Mouse (Mus musculus) heart, embryonic 14.5 days (tissue): ENCODE measurements at regions not wholly inside any gene's neighbourhood (a gene's known extent, or its start where the extent isn't known, plus 50 kb on each side); places are given as distances from the start of the nearest gene placed in this dataset.

Experiments
- ATAC-seq: fragments of 200-750 bp; cut with Nextera tagmentation; 2 replicates; pipeline ENCODE4 v1.8.0; 2017; ENCODE audit warnings: low read depth, moderate TSS enrichment; ENCODE audit not compliant: insufficient number of reproducible peaks, insufficient read depth, low FRiP score
- H3K27ac ChIP-seq, 2 experiments: fragments of 200-500 bp in 1 of 2; fragments of 300-500 bp in 1 of 2; sonication (generic) in 1 of 2; replicated peaks in 1 of 2; 2 replicates each; pipeline ENCODE4 v1.5.1; 2012 to 2014; ENCODE audit warnings: low read depth in 2 of 2, low read length in 2 of 2, control low read depth in 1 of 2, mild to moderate bottlenecking in 1 of 2, mixed read lengths in 1 of 2; ENCODE audit not compliant: control insufficient read depth in 1 of 2, insufficient read depth in 1 of 2
- H3K27me3 ChIP-seq: fragments of 300-500 bp; sonication (generic); 2 replicates; pipeline ENCODE4 v1.6.1; 2014; ENCODE audit warnings: mild to moderate bottlenecking, low read length, control low read depth; ENCODE audit not compliant: control insufficient read depth, insufficient read depth
- H3K36me3 ChIP-seq: fragments of 300-500 bp; sonication (generic); 2 replicates; pipeline ENCODE4 v1.6.1; 2014; ENCODE audit warnings: mild to moderate bottlenecking, control low read depth, low read length, mixed read lengths; ENCODE audit not compliant: control insufficient read depth, insufficient read depth
- H3K4me1 ChIP-seq, 2 experiments: fragments of 200-500 bp in 1 of 2; fragments of 300-500 bp in 1 of 2; sonication (generic) in 1 of 2; 2 replicates each; pipeline ENCODE4 v1.6.1; 2012 to 2014; ENCODE audit warnings: low read length in 2 of 2, control low read depth in 1 of 2, mixed read lengths in 1 of 2; ENCODE audit not compliant: control insufficient read depth in 2 of 2, insufficient read depth in 2 of 2
- H3K4me2 ChIP-seq: fragments of 300-500 bp; sonication (generic); 2 replicates; pipeline ENCODE4 v1.6.1; 2014; ENCODE audit warnings: mild to moderate bottlenecking, low read length
- H3K4me3 ChIP-seq, 2 experiments: fragments of 200-500 bp in 1 of 2; fragments of 300-500 bp in 1 of 2; sonication (generic) in 1 of 2; 2 replicates each; pipeline ENCODE4 v1.5.1; 2012 to 2014; ENCODE audit warnings: low read length in 2 of 2, mild to moderate bottlenecking in 2 of 2, control low read depth in 1 of 2, low read depth in 1 of 2, moderate library complexity in 1 of 2; ENCODE audit not compliant: control insufficient read depth in 1 of 2, insufficient read depth in 1 of 2
- H3K9ac ChIP-seq: fragments of 300-500 bp; sonication (generic); 2 replicates; pipeline ENCODE4 v1.6.1; 2014; ENCODE audit warnings: mild to moderate bottlenecking, low read length
- H3K9me3 ChIP-seq: fragments of 300-500 bp; sonication (generic); 2 replicates; pipeline ENCODE4 v1.6.1; 2016; ENCODE audit warnings: low read length, control low read depth; ENCODE audit not compliant: control insufficient read depth
- WGBS: fragments of 180-500 bp; shearing (Covaris S2); extraction: QIAGEN DNeasy Blood & Tissue Kit; methylation state at CpG from one replicate; pipeline ENCODE4 v1.1.7; 2014; 5-methylcytosine and 5-hydroxymethylcytosine counted together

- no peak overlapping the region for H3K27ac ChIP-seq
- H3K4me2 ChIP-seq: no peak overlapping the region
- H3K9me3 ChIP-seq: no peaks in the 10 kb centered on the region
- H3K9ac ChIP-seq: no peak overlapping the region
- no peaks in the 10 kb centered on the region for H3K27me3 ChIP-seq
- H3K4me1 ChIP-seq: peaks cover 2 to 5% of the 10 kb centered on the region in 2 experiments; a peak in 1 of 4 replicates
- H3K36me3 ChIP-seq: no peaks in the 10 kb centered on the region
- H3K4me3 ChIP-seq: no peak overlapping the region
- ATAC-seq: no peak
- WGBS: 55% methylated on average over 4 of the region's 4 CpGs
Measured at GRCm38 (mm10) chr12:25209333-25209728, 112.4 kb upstream of the Id2 start.

GRCm38 (mm10) chr12:25208670-25209332 is 111.9 kb upstream of the Id2 start:
- no peak for ATAC-seq
- Histone ChIP-seq H3K4me1 (peaks cover 2 to 5% of the 10 kb centered on the region in 2 experiments; a peak in 1 of 4 replicates), H3K27ac (no peak overlapping the region), H3K36me3 (no peaks in the 10 kb centered on the region), H3K4me3 (no peak overlapping the region), H3K9ac (no peak overlapping the region), H3K9me3 (no peaks in the 10 kb centered on the region), H3K27me3 (no peaks in the 10 kb centered on the region), H3K4me2 (no peak overlapping the region)
- 51% methylated on average over 11 of the region's 11 CpGs for WGBS

DNA sequence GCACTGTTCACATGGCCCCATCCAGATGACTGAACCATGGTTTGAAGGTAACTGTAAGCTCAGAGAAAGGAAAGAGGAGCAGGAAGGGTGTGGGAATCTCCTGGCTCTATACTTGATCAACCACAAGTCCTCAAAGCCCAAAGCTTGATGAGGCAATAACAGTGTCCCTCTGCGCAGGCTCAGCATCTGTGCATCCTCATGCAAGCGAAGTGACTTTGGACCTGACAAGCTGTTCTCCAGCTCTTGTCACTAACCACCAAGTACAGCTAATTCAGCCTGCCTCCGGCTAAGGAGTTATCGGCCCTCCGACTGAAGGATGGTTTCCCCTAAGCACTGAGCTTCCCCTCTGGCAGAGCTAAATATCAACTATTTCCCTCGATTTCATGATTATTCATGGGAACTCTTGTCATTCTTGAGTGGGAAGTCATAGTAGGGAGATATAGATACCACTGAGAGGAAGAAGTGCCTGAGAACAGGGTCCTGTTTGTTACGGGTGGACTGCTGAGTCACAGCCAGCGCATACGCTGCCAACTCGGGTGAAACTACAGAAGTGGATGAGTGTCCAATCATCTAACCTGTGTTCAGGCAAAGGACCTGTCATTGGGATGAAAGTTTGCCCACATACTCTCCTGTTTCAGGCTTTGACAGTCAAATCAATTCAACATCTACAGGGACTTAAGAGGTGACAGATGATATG is 106.6 kb upstream of the Id2 start:
- H3K27me3 ChIP-seq: no peaks in the 10 kb centered on the region
- H3K4me3 ChIP-seq: no peak overlapping the region
- H3K36me3 ChIP-seq: no peaks in the 10 kb centered on the region
- no peak for ATAC-seq
- H3K9ac ChIP-seq: no peak overlapping the region
- H3K27ac ChIP-seq: no peak overlapping the region
- no peak overlapping the region for H3K4me2 ChIP-seq
- H3K4me1 ChIP-seq: no peaks in the 10 kb centered on the region
- 74% methylated on average over 10 of the region's 10 CpGs for WGBS
- 0 out of 2 replicates have a peak, but pooled peaks cover 4% of the 10 kb centered on the region for H3K9me3 ChIP-seq

DNA sequence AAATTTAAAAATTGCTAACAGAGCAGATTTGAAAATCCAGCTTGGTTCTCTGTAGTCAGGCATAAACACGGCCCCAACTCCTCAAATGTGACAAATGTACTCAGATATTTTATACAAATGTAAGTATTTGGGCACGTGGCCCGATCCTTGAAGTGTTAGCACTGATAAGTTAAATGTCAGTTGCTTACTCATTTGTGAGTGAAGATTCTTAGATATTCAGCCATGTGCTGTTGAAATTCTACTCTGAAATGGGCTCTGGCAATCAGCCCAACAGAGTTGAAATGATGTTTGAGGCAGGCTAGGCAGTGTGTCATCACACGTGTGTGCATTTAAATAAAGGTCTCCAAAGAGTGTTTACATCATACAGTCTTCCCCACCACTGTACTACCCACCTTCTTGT is 103.2 kb upstream of the Id2 start:
- Histone ChIP-seq H3K27me3 (no peaks in the 10 kb centered on the region), H3K9me3 (0 out of 2 replicates have a peak, but pooled peaks cover 4% of the 10 kb centered on the region), H3K9ac (no peak overlapping the region), H3K4me2 (no peak overlapping the region), H3K4me1 (peaks cover 2 to 4% of the 10 kb centered on the region in 2 experiments; a peak in 2 of 4 replicates), H3K36me3 (no peaks in the 10 kb centered on the region), H3K4me3 (no peak overlapping the region), H3K27ac (no peak overlapping the region)
- no peak for ATAC-seq
- 68% methylated on average over 4 of the region's 4 CpGs for WGBS

GRCm38 (mm10) chr12:25197757-25198156 is 100.8 kb upstream of the Id2 start:
- Histone ChIP-seq H3K4me1 (peaks cover 2 to 4% of the 10 kb centered on the region in 2 experiments; a peak in 2 of 4 replicates), H3K4me2 (no peak overlapping the region), H3K36me3 (no peaks in the 10 kb centered on the region), H3K9me3 (0 out of 2 replicates have a peak, but pooled peaks cover 4% of the 10 kb centered on the region), H3K9ac (no peak overlapping the region), H3K27me3 (no peaks in the 10 kb centered on the region), H3K27ac (no peak overlapping the region), H3K4me3 (no peak overlapping the region)
- no peak for ATAC-seq
- WGBS: 26% methylated on average over 3 of the region's 4 CpGs

DNA sequence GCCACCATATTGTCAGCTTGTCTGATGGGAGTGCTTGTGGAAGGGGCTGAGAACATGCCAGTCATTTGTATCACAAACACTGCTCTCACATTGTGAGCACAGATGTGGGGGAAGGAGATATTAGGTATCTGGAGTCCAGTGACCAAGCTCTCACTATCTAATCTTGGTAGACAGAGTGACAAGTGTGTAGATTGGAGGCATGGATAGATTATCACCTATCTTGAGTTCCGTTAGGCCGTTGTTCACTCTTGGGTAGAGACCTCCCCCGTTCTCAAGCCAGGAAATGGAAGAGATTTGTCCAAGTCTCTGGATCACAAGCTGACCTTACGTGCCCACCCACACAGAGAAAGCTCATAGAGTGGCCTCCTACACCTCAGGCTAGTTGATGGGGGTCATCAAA is 99.1 kb upstream of the Id2 start:
- Histone ChIP-seq H3K4me1 (peaks cover 2 to 4% of the 10 kb centered on the region in 2 experiments; a peak in 2 of 4 replicates), H3K36me3 (no peaks in the 10 kb centered on the region), H3K4me2 (no peak overlapping the region), H3K27me3 (no peaks in the 10 kb centered on the region), H3K9ac (no peak overlapping the region), H3K9me3 (0 out of 2 replicates have a peak, but pooled peaks cover 3% of the 10 kb centered on the region), H3K4me3 (no peak overlapping the region), H3K27ac (no peak overlapping the region)
- 45% methylated on average over 4 of the region's 4 CpGs for WGBS
- no peak for ATAC-seq

- H3K27me3 ChIP-seq: no peaks in the 10 kb centered on the region
- H3K9me3 ChIP-seq: peaks cover 4% of the 10 kb centered on the region; the same call in 1 of the 2 replicates
- H3K4me2 ChIP-seq: no peak overlapping the region
- H3K4me3 ChIP-seq: no peak overlapping the region
- H3K9ac ChIP-seq: no peak overlapping the region
- no peaks in the 10 kb centered on the region for H3K36me3 ChIP-seq
- WGBS: 91% methylated on average over 6 of the region's 6 CpGs
- peaks cover 15% of the 10 kb centered on the region in 2 experiments for H3K4me1 ChIP-seq
- no peak overlapping the region for H3K27ac ChIP-seq
- ATAC-seq: no peak
Measured at GRCm38 (mm10) chr12:25192216-25192615, 95.3 kb upstream of the Id2 start.
